Mouse (Mus musculus) cerebral cortex, adult 2 months (tissue): ENCODE results near the gene Tmem88.

Source experiments
- WGBS: fragments of 180-500 bp; shearing (Covaris S2); methylation state at CpG from one replicate; pipeline ENCODE4 v1.1.7; 2018; 5-methylcytosine and 5-hydroxymethylcytosine counted together

The Tmem88 gene

GRCm38 (mm10) chr11:69398059-69398458, at the start of gene Tmem88:
Gene Tmem88, minus strand, starts transcription at chr11:69398234.
- 20% methylated on average over 16 of the region's 16 CpGs for WGBS

DNA sequence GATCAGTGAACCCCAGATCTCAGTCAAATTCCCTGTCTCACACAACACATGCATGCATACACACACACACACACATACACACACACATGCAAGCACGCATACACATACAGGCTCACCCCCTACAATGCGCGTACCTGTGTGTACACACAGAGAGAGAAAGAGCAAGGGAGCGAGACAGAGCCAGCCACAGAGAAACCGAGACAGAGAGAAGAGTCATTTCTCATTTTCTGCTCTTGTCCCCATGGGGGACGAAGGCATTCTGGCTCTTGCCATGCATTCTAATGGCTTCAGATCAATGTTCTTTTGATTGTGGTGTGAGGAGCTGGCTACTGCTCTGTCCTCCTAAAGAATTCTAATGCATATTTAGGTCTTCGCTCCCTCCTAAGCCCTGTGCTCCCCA, 49.3 kb upstream of the Tmem88 start:
- WGBS: 87% methylated on average over 7 of the region's 7 CpGs

DNA sequence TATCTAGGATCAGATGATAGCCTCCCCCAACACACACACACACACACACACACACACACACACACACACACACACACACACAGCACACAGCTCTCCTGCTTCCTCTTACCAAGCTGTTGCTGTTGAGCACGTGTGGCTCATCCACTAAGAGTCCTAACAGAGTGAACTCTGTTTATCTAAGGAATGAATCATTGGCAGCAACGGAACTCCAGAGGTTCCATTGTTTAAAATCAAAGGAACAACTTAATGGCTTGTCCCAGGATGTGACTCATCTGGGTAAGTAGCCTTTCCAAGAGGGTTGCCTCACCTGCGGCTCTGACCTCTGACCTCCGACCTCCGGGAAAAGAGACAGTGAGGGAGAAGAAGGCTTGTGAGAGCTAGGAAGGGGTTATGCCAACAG, 45.3 kb upstream of the Tmem88 start:
- 42% methylated on average over 5 of the region's 5 CpGs for WGBS

DNA sequence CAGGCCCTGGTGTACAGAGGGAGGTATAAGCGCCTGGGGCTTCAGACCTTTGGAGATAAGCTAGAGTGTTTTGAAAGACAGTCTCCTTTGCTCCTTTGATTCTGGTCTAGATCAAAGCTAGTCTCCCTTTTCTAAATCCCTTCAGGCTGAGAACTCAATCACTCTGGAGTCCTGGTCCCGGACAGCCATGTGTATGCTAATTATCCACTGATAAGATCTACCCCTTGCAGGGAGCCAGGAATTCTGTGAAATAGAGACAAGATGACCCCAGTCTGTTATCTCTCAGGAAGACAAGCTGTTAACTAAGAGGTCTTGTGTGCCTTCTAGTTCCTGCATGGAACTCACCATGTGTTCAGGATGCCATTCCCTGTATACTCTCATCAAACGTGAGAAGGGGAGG, 39.3 kb upstream of the Tmem88 start:
- 83% methylated on average over 3 of the region's 3 CpGs for WGBS

DNA sequence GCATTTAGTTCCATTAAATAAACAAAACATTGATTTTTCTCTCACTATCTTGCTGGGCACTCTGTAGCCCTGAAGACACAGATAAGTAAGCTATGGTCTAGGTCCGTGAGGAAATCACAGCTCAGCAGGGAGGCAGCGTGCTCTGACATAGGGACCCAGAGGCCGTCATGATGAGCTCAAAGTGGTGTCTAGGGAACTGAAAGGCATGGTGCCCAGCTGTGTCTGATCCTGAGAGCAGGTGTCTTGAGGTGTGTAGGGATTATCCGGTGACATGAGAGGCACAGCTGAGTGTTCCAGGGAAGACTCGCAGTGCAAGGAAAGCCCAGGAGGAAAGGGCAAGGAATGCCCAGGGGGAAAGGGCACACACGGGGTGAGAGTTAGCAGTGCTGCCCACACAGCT, 35.2 kb upstream of the Tmem88 start:
- 80% methylated on average over 6 of the region's 6 CpGs for WGBS

GRCm38 (mm10) chr11:69432640-69432982, 34.6 kb upstream of the Tmem88 start:
- WGBS: 69% methylated on average over 11 of the region's 11 CpGs

GRCm38 (mm10) chr11:69431829-69432639, 34.0 kb upstream of the Tmem88 start:
- WGBS: 17% methylated on average over 11 of the region's 11 CpGs

DNA sequence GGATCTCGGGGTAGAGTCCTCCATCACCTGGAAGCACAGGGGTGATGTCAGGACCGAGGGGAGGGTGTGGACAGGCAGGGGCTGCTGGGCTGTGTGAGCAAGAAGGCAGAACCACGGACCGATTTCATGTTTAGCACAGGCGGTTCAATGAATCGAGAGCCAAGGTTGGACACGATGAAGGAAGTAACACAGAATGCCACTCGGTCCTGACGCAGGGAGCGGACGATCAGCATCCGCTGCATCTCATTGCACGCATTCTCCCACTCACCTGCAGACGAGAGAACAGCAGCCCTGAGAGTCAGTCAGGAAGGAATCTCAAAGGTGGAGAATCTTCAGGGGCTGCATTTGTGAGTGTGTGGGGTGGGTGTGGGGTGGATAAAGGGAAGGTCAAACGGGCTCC, 32.6 kb upstream of the Tmem88 start:
- WGBS: 93% methylated on average over 15 of the region's 15 CpGs

DNA sequence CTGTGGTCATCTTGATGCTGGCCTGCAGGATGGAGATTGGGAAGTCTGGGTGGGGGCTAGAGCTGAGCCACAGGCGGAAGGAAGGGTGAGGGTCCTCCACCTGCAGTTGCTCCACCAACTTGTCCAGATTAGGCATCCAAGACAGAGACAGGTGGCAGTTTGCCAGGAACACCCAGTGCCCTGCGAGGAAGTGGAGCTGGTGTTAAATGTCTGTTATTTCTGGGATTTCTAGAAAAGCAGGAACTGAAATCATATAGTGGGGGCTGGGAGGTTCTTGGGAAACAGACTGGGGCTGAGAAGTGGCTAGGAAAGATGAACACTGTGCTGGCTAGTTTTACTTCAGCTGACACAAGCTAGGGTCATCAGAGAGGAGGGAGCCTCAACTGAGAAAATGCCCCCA, 31.3 kb upstream of the Tmem88 start:
- WGBS: 25% methylated on average over 2 of the region's 2 CpGs

DNA sequence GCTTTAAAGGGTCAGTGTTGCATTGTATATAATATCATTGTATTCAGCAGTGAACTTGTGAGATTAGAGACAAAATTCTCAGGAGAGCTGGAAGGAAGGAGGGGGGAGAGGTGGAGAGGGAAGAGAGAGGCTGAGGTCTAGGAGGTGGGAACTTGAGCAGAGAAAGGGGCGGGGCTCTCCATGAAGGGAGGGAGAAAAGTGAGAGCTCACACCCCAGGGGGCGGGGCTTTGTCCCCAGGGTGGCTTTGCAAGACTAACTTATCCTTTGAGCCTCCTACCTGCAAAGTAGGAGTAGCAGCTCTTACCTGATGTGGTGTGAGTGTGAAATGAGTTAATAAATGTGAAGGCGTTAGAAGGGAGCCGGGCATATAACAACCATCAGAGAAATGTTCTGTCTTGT, 30.7 kb upstream of the Tmem88 start:
- 39% methylated on average over 4 of the region's 4 CpGs for WGBS

- 93% methylated on average over 2 of the region's 2 CpGs for WGBS
Measured at GRCm38 (mm10) chr11:69426246-69426645, 28.2 kb upstream of the Tmem88 start.

GRCm38 (mm10) chr11:69423885-69424284, 25.9 kb upstream of the Tmem88 start:
- WGBS: 85% methylated on average over 6 of the region's 6 CpGs

GRCm38 (mm10) chr11:69422842-69423241, 24.8 kb upstream of the Tmem88 start:
- 91% methylated on average over 10 of the region's 10 CpGs for WGBS

DNA sequence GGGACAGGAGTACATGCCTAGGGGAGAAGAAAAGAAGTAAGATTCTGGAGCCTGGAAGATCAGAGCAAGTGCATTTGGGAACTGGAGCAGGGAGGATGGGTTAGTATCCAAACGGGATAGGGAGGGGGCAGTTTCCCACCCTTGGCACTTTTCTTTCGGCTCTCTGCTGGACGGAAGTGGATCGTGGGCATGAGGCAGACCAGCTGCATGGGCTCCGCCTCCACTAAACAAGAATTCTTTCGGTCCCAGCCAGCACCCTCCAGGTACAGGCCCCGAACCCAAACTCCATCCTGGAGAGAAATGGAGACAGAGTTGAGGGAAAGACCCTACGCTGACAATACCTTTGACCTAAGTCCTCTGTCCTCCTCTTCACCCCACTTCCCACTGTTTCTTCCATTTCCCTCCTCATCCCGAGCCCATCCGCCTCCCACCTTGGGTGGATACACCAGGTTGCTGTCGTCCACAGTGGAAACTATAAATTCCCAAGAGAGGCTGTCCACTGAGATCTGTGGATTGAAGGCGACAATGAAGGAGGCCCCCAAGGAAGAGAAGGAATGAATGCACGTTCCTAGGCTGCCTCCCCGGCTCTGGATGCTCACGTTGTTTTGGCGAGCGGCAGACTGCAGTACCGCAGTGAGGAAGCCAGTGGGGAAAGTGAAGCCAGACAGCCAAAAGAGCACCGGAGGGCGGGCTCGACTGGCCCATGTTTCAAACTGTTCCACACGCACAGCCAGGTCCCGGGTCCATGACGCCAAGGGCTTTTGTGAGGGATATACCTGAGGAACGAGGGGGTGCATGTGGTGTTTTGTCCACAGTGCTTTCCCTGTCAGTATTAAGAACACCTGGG, 23.3 kb upstream of the Tmem88 start:
- WGBS: 42% methylated on average over 25 of the region's 25 CpGs

GRCm38 (mm10) chr11:69420554-69421000, 22.5 kb upstream of the Tmem88 start:
- WGBS: 21% methylated on average over 10 of the region's 10 CpGs

- WGBS: 1% methylated on average over 31 of the region's 31 CpGs
Measured at GRCm38 (mm10) chr11:69419813-69420553, 21.9 kb upstream of the Tmem88 start.

DNA sequence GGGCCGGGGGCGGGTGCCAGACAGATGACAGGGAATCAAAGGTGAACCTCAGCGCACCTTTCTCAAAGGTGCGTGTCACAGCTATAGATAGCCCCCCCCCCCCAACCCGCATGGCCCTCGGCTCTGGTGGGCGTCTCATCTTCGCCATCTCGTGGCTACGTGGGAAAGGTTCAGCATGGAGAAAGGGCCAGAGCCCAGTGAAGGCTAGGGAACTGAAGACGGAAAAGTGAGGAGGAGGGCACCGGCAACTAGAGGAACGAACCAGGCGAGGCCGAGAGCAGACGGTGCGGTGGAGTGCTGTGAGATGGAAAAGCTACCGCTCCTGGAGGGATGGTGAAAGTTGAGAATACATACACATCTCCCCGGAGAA, 21.4 kb upstream of the Tmem88 start:
- WGBS: 1% methylated on average over 19 of the region's 19 CpGs

DNA sequence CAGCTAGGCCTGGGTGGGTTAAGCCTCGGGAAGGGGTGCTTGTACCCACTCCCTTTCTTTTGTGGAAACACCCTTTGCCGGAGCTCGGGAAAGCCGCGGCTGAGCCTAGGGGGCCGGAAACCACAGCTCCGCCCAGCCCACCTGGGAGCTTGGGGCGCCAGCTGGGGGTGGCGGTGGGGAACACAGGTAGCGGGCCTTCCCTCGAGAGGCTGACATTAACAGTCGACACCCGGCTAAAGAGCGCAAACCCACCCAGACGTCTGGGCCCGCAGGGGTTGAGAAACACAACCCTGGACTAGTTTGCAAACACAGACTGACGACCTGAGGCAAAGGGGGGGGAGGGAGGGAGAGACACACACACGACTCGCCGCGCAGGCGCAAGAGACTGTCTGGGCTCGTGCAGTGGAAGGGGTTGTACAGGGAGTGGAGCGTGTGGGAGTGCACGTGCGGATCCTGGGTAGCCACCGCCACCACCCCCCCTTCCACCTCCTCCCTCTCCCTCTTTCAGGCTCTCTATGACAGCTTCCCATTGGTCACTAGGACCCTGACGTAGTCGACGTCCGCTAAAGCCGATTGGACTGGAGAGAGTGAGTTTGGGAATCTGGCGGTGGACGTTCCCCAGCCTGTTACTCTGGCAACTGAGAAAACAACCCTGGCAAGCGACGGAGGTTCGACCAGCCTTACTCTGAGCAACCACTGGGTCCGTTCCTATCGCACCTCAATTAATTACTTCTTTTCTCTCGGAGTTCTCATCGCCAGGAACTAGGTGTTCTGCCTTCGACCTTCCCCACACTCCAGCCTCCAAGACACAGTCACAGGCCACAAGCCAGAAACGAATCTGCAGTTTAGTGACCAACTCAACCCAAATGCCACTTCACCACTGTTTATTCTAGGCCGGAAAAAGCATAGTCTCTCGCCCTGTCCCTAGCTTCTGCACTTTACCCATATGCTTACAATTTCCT, 20.7 kb upstream of the Tmem88 start:
- under 1% methylated on average over 45 of the region's 45 CpGs for WGBS

DNA sequence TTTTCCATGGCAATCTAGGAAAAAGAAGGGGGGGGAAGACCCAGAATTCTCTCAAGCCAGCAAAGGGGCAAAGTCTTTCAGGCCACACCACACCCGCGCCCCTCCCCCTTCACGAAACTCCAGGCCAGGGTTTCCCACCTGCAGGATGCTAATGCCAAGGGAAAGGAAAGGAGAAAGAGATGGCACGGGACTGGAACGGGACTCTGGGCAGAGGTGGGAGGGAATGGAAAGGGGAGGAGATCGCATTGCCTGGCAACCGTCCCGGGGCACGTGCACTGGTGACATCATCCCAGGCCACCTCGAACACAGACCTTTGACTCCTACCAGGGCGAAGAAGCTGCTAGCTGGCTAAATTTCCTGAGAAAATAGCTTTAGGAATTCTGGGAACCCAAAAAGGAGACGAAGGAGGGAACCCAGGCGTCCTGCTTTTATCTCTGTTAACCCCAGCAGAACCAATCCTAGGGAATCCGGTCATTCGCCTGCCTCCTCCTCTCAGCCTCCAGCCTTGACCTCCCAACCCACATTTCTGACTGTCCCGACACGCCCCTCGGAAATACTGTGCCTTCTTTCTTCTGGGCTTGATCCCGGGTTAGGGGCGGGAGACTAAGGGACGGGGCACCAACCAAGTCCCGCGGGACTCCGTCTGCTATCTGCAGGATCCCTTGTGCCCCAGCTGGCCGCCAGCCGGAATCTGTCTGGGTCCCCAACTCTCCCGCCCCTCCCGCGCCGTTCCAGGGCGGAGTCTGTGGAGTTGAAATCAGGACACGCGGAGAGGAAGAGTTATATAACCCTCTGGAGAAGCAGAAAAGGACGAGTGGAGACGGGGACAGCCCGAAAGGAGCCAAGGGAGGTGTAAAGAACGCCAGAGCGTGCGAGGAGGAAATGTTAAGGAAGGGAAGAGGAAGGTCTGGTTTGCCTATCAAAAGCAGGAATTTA, 19.7 kb upstream of the Tmem88 start:
- WGBS: under 1% methylated on average over 39 of the region's 39 CpGs

DNA sequence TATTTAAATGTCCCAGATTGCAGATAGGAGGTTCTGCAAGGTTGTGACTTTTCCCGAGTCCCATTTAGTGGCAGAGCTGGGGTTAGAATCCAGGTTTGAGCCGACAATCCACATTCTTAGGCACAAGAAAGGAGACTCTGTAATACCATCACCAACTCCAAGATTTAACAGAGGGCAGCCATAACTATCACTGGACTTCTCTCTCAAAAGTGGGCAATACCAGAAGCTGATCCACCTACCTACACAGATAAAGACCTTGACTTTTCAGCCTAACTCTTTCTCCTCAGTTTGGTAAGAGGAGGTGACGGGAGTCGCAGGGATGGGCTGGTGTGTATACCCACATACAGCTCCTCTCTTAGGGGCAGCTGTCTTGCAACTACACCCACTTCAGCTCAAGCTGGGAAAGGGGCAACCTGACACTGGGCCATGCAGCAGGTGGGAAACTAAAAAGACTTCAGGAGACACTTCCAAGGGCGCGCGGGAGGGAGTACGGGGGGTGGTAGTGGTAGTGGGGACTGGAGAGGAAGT, 19.0 kb upstream of the Tmem88 start:
- 9% methylated on average over 8 of the region's 8 CpGs for WGBS
